Mouse (Mus musculus) bone marrow, adult 2 months (tissue): ENCODE measurements around the gene Mxi1. TPM values are rescaled to one million over a fixed set of nuclear protein-coding genes. Genes with fewer than 3 reads are reported as not detected.

ENCODE experiments used
- H3K27ac ChIP-seq: fragments of 200-500 bp; 2 replicates; pipeline ENCODE4 v1.5.1; 2012; ENCODE audit warnings: low read depth, mild to moderate bottlenecking, control low read depth, inconsistent platforms, low read length; ENCODE audit not compliant: control insufficient read depth, poor library complexity, insufficient read depth
- H3K4me1 ChIP-seq: fragments of 200-500 bp; 2 replicates; pipeline ENCODE4 v1.6.1; 2011; ENCODE audit warnings: low read length; ENCODE audit not compliant: control insufficient read depth, insufficient read depth
- H3K4me3 ChIP-seq: fragments of 200-500 bp; replicated peaks from 2 replicates; pipeline ENCODE3; 2011; ENCODE audit warnings: mild to moderate bottlenecking, low read depth, low read length, control low read depth; ENCODE audit not compliant: control insufficient read depth
- CTCF ChIP-seq: fragments of 200-500 bp; IDR thresholded peaks from 2 replicates; pipeline ENCODE4 v1.5.1; 2011; ENCODE audit warnings: low read length, control low read depth; ENCODE audit not compliant: control insufficient read depth, insufficient read depth
- POLR2A ChIP-seq: fragments of 200-500 bp; IDR thresholded peaks from 2 replicates; pipeline ENCODE4 v1.6.1; 2011; ENCODE audit warnings: low read depth, mild to moderate bottlenecking, control low read depth, low read length, borderline replicate concordance; ENCODE audit not compliant: control insufficient read depth
- WGBS: fragments of 180-500 bp; shearing (Covaris S2); methylation state at CpG from one replicate; pipeline ENCODE4 v1.1.7; 2018; 5-methylcytosine and 5-hydroxymethylcytosine counted together
- polyA plus RNA-seq: library from polyadenylated mRNA; stranded (reverse); fragments of >200 nt; gene quantifications from 2 replicates; pipeline ENCODE4 v1.2.4, GENCODE M21; 2011; ENCODE audit warnings: low replicate concordance; ENCODE audit not compliant: missing spikeins, insufficient read depth, insufficient read length

Gene Mxi1
- polyA plus RNA-seq: 32.4 and 39.2 TPM in 2 replicates

- TF ChIP-seq CTCF: peak; percentile 35; the same call in 1 of the 2 replicates
- TF ChIP-seq POLR2A: peak; percentile 91
- Histone ChIP-seq H3K4me3 (peak within 1 kb of the TSS; percentile 88), H3K27ac (peak within 1 kb of the TSS; percentile 93), H3K4me1 (peaks cover 4% of the 10 kb centered on the region)
- WGBS: under 1% methylated on average over 38 of the region's 38 CpGs
Measured at GRCm38 (mm10) chr19:53310348-53310747, at the start of gene Mxi1. Gene Mxi1 (plus strand): TSS chr19:53310518.

DNA sequence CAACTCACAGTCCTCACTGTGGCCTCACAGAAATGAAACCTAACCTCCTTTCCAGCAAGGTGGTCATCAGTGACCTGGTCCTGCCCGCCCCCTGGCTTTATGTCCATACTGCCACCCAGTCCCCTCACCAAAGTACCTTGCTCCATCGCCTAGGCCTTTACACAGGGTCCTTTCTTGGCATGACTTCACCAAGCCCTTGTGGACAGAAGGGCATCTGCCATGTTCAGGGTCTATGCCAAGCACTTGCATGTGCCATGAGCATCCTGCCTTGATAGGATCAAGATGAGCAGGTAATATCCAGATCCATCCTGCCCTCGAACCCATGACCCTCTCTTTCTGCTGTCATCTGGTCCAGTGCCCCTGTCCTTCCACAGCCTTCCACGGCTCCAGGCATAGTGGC is 49.5 kb upstream of the Mxi1 start:
- WGBS: 89% methylated on average over 4 of the region's 4 CpGs

GRCm38 (mm10) chr19:53262061-53262460 is 48.3 kb upstream of the Mxi1 start:
- no peak overlapping the region for H3K27ac ChIP-seq
- WGBS: 85% methylated on average over 7 of the region's 7 CpGs
- TF ChIP-seq CTCF (no peak), POLR2A (no peak)
- no peak overlapping the region for H3K4me3 ChIP-seq
- H3K4me1 ChIP-seq: peaks cover 11% of the 10 kb centered on the region

More for the DNA sequence above, 49.5 kb upstream of the Mxi1 start:
- TF ChIP-seq POLR2A: no peak
- peaks cover 14% of the 10 kb centered on the region for H3K4me1 ChIP-seq
- H3K27ac ChIP-seq: no peak overlapping the region
- no peak overlapping the region for H3K4me3 ChIP-seq

- TF ChIP-seq POLR2A (no peak), CTCF (no peak)
- H3K27ac ChIP-seq: no peak overlapping the region
- 12% methylated on average over 23 of the region's 23 CpGs for WGBS
- H3K4me1 ChIP-seq: peaks cover 7% of the 10 kb centered on the region
- no peak overlapping the region for H3K4me3 ChIP-seq
Measured at GRCm38 (mm10) chr19:53263859-53264733, 46.2 kb upstream of the Mxi1 start.

DNA sequence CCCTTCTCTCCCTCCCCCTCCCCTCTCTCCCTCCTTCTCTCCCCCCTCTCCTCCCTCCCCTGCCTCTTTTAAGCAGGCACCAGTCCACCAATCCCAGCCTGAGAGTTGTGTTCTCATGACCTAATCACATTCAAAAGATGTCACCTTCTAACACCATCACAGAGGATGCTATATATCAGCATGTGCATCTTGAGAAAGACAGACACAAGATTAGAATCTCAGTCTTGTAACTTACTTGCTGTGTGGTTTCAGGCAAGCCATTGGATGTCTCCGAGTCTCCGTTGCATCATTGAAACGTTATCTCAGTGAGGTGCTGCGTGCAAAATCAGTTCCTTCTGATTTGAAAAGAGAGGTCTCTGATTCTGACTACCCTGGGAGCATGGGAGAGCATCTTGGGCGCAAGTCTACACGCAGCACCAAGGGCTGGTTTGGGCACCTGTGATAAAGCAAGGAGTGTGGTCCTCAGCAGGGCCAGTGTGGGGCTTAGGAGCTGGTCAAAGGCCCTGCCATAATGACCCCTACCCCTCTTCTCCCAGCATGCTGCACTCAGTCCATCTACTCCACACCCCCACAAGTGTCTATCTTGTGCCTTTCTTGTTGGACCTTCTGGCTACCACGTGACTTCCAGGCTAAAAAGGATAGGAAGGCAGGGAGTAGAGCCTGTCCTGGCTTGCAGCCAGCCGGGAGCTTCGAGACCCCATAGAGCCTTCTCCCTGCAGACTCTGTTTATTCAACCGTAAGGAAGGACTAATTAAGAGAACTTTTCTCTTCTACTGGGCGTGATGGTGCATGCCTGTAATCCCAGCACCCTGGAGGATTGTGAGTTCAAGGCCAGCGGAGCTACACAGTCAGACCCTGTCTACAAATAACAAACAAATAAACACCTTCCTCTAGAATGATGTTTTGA is 45.2 kb upstream of the Mxi1 start:
- no peak overlapping the region for H3K27ac ChIP-seq
- no peaks in the 10 kb centered on the region for H3K4me1 ChIP-seq
- TF ChIP-seq POLR2A (no peak), CTCF (no peak)
- H3K4me3 ChIP-seq: no peak overlapping the region
- WGBS: 62% methylated on average over 12 of the region's 12 CpGs

- WGBS: 70% methylated on average over 9 of the region's 9 CpGs
- TF ChIP-seq POLR2A (no peak), CTCF (no peak)
Measured at GRCm38 (mm10) chr19:53267305-53267704, 43.0 kb upstream of the Mxi1 start.

GRCm38 (mm10) chr19:53273055-53273722 is 37.1 kb upstream of the Mxi1 start:
- Histone ChIP-seq H3K4me1 (peaks cover 2% of the 10 kb centered on the region), H3K4me3 (no peak overlapping the region), H3K27ac (no peak overlapping the region)
- 71% methylated on average over 17 of the region's 17 CpGs for WGBS
- no peak for TF ChIP-seq POLR2A
- no peak for TF ChIP-seq CTCF

More at GRCm38 (mm10) chr19:53267305-53267704, 43.0 kb upstream of the Mxi1 start:
- Histone ChIP-seq H3K27ac (no peak overlapping the region), H3K4me3 (no peak overlapping the region), H3K4me1 (no peaks in the 10 kb centered on the region; the same call in 1 of the 2 replicates)
